Mouse (Mus musculus) midbrain, embryonic 13.5 days (tissue): ENCODE measurements around the gene Zfp979. TPM values are rescaled to one million over a fixed set of nuclear protein-coding genes. Genes with fewer than 3 reads are reported as not detected.
"Not testable (repeated sequence)": the region's sequence is repeated elsewhere in the genome, so short reads cannot be mapped to it uniquely, and the experiment has no call there.

Source experiments
- ATAC-seq: fragments of 200-750 bp; cut with Nextera tagmentation; 2 replicates; pipeline ENCODE4 v1.8.0; 2017; ENCODE audit warnings: mild to moderate bottlenecking, moderate TSS enrichment, moderate library complexity
- H3K27ac ChIP-seq: fragments of 300-500 bp; sonication (generic); 2 replicates; pipeline ENCODE4 v1.5.1; 2015; ENCODE audit warnings: inconsistent platforms, mild to moderate bottlenecking, moderate library complexity
- H3K27me3 ChIP-seq: fragments of 300-500 bp; sonication (generic); 2 replicates; pipeline ENCODE4 v1.6.1; 2015; ENCODE audit warnings: mild to moderate bottlenecking, inconsistent platforms
- H3K36me3 ChIP-seq: fragments of 300-500 bp; sonication (generic); 2 replicates; pipeline ENCODE4 v1.6.1; 2015; ENCODE audit warnings: mild to moderate bottlenecking, inconsistent platforms
- H3K4me1 ChIP-seq: fragments of 300-500 bp; sonication (generic); replicated peaks from 2 replicates; pipeline ENCODE4 v1.6.1; 2015; ENCODE audit warnings: inconsistent platforms
- H3K4me2 ChIP-seq: fragments of 300-500 bp; sonication (generic); replicated peaks from 2 replicates; pipeline ENCODE4 v1.6.1; 2015; ENCODE audit warnings: moderate library complexity, mild to moderate bottlenecking, inconsistent platforms
- H3K4me3 ChIP-seq: fragments of 300-500 bp; sonication (generic); replicated peaks from 2 replicates; pipeline ENCODE4 v1.5.1; 2015; ENCODE audit warnings: mild to moderate bottlenecking, inconsistent platforms
- H3K9ac ChIP-seq: fragments of 300-500 bp; sonication (generic); replicated peaks from 2 replicates; pipeline ENCODE4 v1.6.1; 2015; ENCODE audit warnings: mild to moderate bottlenecking, inconsistent platforms
- H3K9me3 ChIP-seq: fragments of 300-500 bp; sonication (generic); 2 replicates; pipeline ENCODE4 v1.6.1; 2016; ENCODE audit warnings: mild to moderate bottlenecking, inconsistent platforms
- WGBS: fragments of 180-500 bp; shearing (Covaris S2); methylation state at CpG from one replicate; pipeline ENCODE4 v1.1.7; 2015; 5-methylcytosine and 5-hydroxymethylcytosine counted together
- polyA plus RNA-seq: library from polyadenylated mRNA; unstranded; fragments of >200 nt; fragmentation: Nextera tagmentation; extraction: Ambion mirVana; gene quantifications from 2 replicates; pipeline ENCODE4 v1.2.1, GENCODE M21; 2015

Gene Zfp979
- polyA plus RNA-seq: 2.1 and 2.3 TPM in 2 replicates

- not testable (repeated sequence) for H3K4me2 ChIP-seq, H3K36me3 ChIP-seq, H3K9me3 ChIP-seq, H3K4me3 ChIP-seq, H3K9ac ChIP-seq, H3K27ac ChIP-seq, H3K4me1 ChIP-seq, ATAC-seq, H3K27me3 ChIP-seq
- WGBS: no CpG with 5 or more reads among the region's 6 CpGs
Measured at GRCm38 (mm10) chr4:147642413-147642812, at the start of gene Zfp979. Zfp979 (minus strand) TSS chr4:147642513.

GRCm38 (mm10) chr4:147655245-147655644, 12.9 kb upstream of the Zfp979 start:
- not testable (repeated sequence) for H3K36me3 ChIP-seq, H3K4me3 ChIP-seq, ATAC-seq, H3K9ac ChIP-seq, H3K27me3 ChIP-seq, H3K4me1 ChIP-seq, H3K9me3 ChIP-seq, H3K27ac ChIP-seq, H3K4me2 ChIP-seq
- 92% methylated on average over 5 of the region's 5 CpGs for WGBS

GRCm38 (mm10) chr4:147647407-147647806, 5.1 kb upstream of the Zfp979 start:
- H3K27ac ChIP-seq, H3K4me2 ChIP-seq, H3K9me3 ChIP-seq, H3K4me1 ChIP-seq, H3K9ac ChIP-seq, H3K4me3 ChIP-seq, H3K27me3 ChIP-seq, ATAC-seq, H3K36me3 ChIP-seq: not testable (repeated sequence)
- no CpG with 5 or more reads among the region's 3 CpGs for WGBS

DNA sequence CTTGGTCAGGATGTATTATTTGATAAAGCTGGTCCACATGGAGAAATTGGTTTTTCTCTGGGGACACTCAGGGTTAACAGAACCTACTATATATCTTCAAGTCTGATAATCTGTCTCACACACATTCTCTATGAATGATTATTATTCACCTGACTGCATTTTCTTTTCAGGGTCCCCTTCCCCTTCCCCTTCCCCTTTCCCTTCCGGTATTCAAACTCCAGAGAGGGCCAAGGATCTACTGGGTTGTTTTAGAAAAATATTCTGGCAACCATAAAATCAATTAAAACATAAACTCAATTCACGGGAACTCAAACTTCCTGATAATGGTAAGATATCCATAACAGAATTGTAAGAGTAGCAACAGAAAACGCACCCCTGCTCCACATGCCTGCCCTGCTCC, 381 bp downstream of the Zfp979 start:
- H3K9ac ChIP-seq, H3K4me1 ChIP-seq, H3K4me2 ChIP-seq, H3K27me3 ChIP-seq, H3K9me3 ChIP-seq, H3K36me3 ChIP-seq, H3K27ac ChIP-seq, H3K4me3 ChIP-seq, ATAC-seq: not testable (repeated sequence)
- WGBS: 44% methylated on average over 2 of the region's 3 CpGs

DNA sequence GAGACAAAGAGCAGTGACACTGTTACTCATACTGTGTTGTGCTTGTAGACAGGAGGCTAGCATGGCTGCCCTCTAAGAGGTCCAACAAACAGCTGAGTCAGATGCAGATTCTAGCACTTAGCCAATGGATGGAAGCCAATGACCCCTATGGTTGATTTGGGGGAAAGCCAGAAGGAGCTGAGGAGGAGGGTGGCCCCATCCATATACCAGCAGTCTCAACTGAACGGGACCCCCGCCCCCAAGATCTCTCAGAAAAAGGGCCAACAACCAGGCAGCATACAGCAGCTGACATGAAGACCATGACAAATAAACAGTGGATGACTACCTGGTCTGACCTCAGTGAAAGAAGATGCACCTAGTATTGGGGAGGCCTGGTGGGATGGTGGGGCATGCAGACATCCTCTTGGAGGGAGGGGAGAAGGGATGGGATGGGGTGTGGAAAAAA, 8.5 kb downstream of the Zfp979 start:
- not testable (repeated sequence) for H3K36me3 ChIP-seq, H3K4me1 ChIP-seq, H3K27me3 ChIP-seq, H3K4me3 ChIP-seq, H3K9me3 ChIP-seq, H3K9ac ChIP-seq, H3K27ac ChIP-seq, H3K4me2 ChIP-seq
- WGBS: no CpG with 5 or more reads among the region's 2 CpGs
- peak; percentile 76; the same call in 1 of the 2 replicates for ATAC-seq

- H3K9me3 ChIP-seq, H3K27ac ChIP-seq, H3K27me3 ChIP-seq, H3K4me1 ChIP-seq, H3K9ac ChIP-seq, H3K36me3 ChIP-seq, H3K4me2 ChIP-seq, ATAC-seq, H3K4me3 ChIP-seq: not testable (repeated sequence)
- 89% methylated on average over 6 of the region's 6 CpGs for WGBS
Measured at GRCm38 (mm10) chr4:147606511-147606910, 35.8 kb downstream of the Zfp979 start.

DNA sequence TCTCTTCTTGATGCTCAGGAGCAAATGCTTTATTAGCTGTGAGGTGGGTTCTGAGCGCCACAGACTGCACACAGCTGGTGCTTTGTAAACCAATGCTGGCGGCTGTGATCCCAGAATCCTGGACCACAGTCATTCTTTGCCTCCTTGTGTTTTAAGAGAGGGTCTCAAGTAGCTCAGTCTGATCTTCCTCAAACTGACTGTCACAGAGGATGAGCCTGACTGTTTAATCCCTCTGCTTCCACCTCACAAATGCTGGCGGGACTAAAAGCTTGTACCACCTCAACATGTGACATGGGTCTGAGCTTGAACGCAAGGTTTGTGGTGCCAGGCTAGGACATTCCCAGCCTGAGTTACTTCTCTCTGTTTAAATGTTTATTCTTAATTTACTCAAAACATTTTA, 36.8 kb downstream of the Zfp979 start:
- no peaks in the 10 kb centered on the region for H3K27me3 ChIP-seq
- H3K36me3 ChIP-seq: no peaks in the 10 kb centered on the region
- no peaks in the 10 kb centered on the region for H3K4me1 ChIP-seq
- WGBS: 80% methylated on average over 4 of the region's 4 CpGs
- no peak overlapping the region for H3K9ac ChIP-seq
- no peak overlapping the region for H3K4me3 ChIP-seq
- no peak for ATAC-seq
- H3K27ac ChIP-seq: no peak overlapping the region
- H3K4me2 ChIP-seq: no peak overlapping the region
- peaks cover 7% of the 10 kb centered on the region for H3K9me3 ChIP-seq

DNA sequence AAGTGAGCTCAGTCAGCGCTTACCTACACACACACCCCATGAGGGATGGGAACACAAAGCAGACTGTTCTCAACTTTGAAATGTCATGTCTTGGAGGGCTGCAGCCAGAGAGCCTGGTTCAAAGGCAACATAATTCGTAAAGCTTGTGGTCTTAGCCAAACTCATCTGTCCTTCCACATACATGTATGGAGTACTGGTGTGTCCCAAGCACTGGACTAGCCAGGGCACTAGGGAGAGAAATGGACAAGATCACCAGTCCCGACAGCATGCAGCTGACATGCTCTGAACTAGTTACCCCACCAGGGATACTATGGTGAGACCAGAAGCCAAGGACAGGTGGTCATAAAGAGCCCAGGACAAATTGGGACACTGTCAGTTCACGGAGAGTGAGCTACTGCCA, 38.5 kb downstream of the Zfp979 start:
- Histone ChIP-seq H3K27ac (no peak overlapping the region), H3K9me3 (peaks cover 7% of the 10 kb centered on the region), H3K4me1 (no peaks in the 10 kb centered on the region), H3K4me2 (no peak overlapping the region), H3K27me3 (no peaks in the 10 kb centered on the region), H3K9ac (no peak overlapping the region), H3K4me3 (no peak overlapping the region), H3K36me3 (no peaks in the 10 kb centered on the region)
- no peak for ATAC-seq
- WGBS: 80% methylated on average over 4 of the region's 4 CpGs

DNA sequence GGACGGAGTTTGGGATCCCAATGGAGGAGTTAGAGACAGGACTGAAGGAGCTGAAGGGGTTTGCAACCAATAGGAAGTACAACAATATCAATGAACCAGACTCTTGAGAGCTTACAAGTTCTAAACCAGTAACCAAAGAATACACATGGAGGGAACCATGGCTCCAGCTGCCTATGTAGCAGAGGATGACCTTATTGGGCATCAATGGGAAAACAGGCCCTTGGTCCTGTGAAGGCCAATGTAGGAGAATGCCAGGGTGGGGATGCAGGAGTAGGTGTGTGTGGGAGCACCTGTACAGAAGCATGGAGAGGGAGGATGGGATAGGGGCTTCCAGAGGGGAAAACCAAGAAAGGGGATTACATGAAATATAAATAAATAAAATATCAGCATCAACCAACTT, 40.4 kb downstream of the Zfp979 start:
- Histone ChIP-seq H3K27me3 (no peaks in the 10 kb centered on the region), H3K9ac (no peak overlapping the region), H3K36me3 (no peaks in the 10 kb centered on the region), H3K4me3 (no peak overlapping the region), H3K9me3 (peaks cover 14% of the 10 kb centered on the region), H3K4me2 (no peak overlapping the region), H3K27ac (no peak overlapping the region), H3K4me1 (no peaks in the 10 kb centered on the region)
- WGBS: 42% methylated on average over 1 of the region's 1 CpGs
- no peak for ATAC-seq

DNA sequence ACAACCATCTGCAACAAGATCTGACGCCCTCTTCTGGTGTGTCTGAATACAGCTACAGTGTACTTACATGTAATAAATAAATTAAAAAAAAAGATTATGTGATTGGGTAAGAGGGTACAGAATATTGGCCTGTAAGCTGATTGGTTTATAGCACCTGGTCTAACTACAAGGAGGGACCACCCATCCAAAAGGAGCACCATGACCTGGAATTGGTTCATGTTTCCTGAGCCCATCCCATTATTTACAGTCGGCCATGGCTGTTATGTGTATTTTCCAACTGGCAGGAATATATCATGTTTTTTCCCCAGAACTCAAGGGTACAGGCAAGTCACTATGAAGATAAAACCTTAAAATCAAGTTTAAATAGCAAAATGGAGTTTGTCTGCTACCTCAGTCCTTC, 43.5 kb downstream of the Zfp979 start:
- Histone ChIP-seq H3K36me3 (no peaks in the 10 kb centered on the region), H3K9ac (no peak overlapping the region), H3K4me2 (no peak overlapping the region), H3K4me3 (no peak overlapping the region), H3K27me3 (no peaks in the 10 kb centered on the region), H3K4me1 (no peaks in the 10 kb centered on the region), H3K9me3 (peaks cover 27% of the 10 kb centered on the region), H3K27ac (no peak overlapping the region)
- WGBS: 53% methylated on average over 2 of the region's 2 CpGs
- no peak for ATAC-seq

DNA sequence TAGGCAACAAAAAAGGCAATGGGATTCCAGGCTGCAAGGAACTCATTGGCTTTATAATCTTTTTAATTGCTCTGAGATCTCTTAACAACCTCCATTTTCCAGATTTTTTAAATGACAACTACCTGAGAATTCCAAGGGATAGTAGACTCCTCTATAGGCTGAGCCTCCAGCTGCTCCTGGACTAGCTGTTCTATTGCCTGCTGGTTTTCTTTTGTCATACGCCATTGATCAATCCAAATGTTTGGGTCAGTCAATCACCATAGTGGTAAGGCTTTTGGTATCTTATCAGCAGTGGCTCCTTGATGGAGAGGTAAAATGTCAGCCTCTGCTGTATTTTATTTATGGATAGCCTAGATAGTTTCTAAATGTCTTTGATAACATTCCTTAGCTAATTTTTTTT, 44.6 kb downstream of the Zfp979 start:
- H3K4me2 ChIP-seq: no peak overlapping the region
- H3K36me3 ChIP-seq: no peaks in the 10 kb centered on the region
- no peak overlapping the region for H3K27ac ChIP-seq
- no peaks in the 10 kb centered on the region for H3K27me3 ChIP-seq
- no peak overlapping the region for H3K4me3 ChIP-seq
- WGBS: 62% methylated on average over 1 of the region's 1 CpGs
- no peaks in the 10 kb centered on the region for H3K4me1 ChIP-seq
- ATAC-seq: no peak
- H3K9ac ChIP-seq: no peak overlapping the region
- peaks cover 27% of the 10 kb centered on the region for H3K9me3 ChIP-seq

DNA sequence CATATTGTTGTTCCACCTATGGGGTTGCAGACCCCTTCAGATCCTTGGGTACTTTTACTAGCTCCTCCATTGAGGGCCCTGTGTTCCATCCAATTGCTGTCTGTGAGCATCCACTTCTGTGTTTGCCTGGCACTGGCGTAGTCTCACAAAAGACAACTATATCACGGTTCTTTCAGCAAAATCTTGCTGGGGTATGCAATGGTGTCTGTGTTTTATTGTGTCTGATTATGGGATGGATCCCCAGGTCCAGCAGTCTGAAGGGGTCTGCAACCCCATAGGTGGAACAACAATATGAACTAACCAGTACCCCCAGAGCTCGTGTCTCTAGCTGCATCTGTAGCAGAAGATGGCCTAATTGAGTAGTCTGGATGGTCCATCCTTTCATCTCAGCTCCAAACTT, 47.7 kb downstream of the Zfp979 start:
- H3K4me2 ChIP-seq, H3K36me3 ChIP-seq, H3K9ac ChIP-seq, H3K27ac ChIP-seq, ATAC-seq, H3K4me1 ChIP-seq, H3K27me3 ChIP-seq, H3K4me3 ChIP-seq: not testable (repeated sequence)
- 84% methylated on average over 3 of the region's 3 CpGs for whole genome bisulfite sequencing
- H3K9me3 ChIP-seq: peaks cover 20% of the 10 kb centered on the region

GRCm38 (mm10) chr4:147586511-147587473, 55.5 kb downstream of the Zfp979 start:
- Histone ChIP-seq H3K27me3 (no peaks in the 10 kb centered on the region), H3K9me3 (peaks cover 28% of the 10 kb centered on the region), H3K4me2 (no peak overlapping the region), H3K36me3 (no peaks in the 10 kb centered on the region), H3K4me3 (no peak overlapping the region), H3K9ac (no peak overlapping the region), H3K4me1 (no peaks in the 10 kb centered on the region), H3K27ac (no peak overlapping the region)
- no peak for ATAC-seq
- 62% methylated on average over 1 of the region's 1 CpGs for WGBS
